Mouse (Mus musculus) hindbrain, embryonic 11.5 days (tissue): ENCODE data around the gene Hist1h4n. TPM values are rescaled to one million over a fixed set of nuclear protein-coding genes. Genes with fewer than 3 reads are reported as not detected.
"Not testable (repeated sequence)": the region's sequence is repeated elsewhere in the genome, so short reads cannot be mapped to it uniquely, and the experiment has no call there.

ENCODE experiments used
- ATAC-seq: fragments of 200-750 bp; cut with Nextera tagmentation; 2 replicates; pipeline ENCODE4 v1.8.0; 2017; ENCODE audit warnings: mild to moderate bottlenecking, moderate TSS enrichment, moderate library complexity; ENCODE audit not compliant: low FRiP score
- DNase-seq: peaks from one replicate; pipeline ENCODE4 v3.0.0-alpha.2; 2015; ENCODE audit warnings: low spot score
- H3K27ac ChIP-seq: fragments of 300-500 bp; sonication (generic); 2 replicates; pipeline ENCODE4 v1.5.1; 2014; ENCODE audit warnings: mild to moderate bottlenecking, low read depth, low read length
- H3K27me3 ChIP-seq: fragments of 300-500 bp; sonication (generic); 2 replicates; pipeline ENCODE4 v1.6.1; 2014; ENCODE audit warnings: mild to moderate bottlenecking, low read length, moderate library complexity, mixed read lengths; ENCODE audit not compliant: control insufficient read depth, insufficient read depth
- H3K36me3 ChIP-seq: fragments of 300-500 bp; sonication (generic); 2 replicates; pipeline ENCODE4 v1.6.1; 2014; ENCODE audit warnings: mild to moderate bottlenecking, low read length, moderate library complexity, mixed read lengths; ENCODE audit not compliant: control insufficient read depth, insufficient read depth
- H3K4me1 ChIP-seq: fragments of 300-500 bp; sonication (generic); replicated peaks from 2 replicates; pipeline ENCODE4 v1.6.1; 2014; ENCODE audit warnings: low read length, mixed read lengths; ENCODE audit not compliant: control insufficient read depth, insufficient read depth
- H3K4me2 ChIP-seq: fragments of 300-500 bp; sonication (generic); replicated peaks from 2 replicates; pipeline ENCODE4 v1.6.1; 2014; ENCODE audit warnings: mild to moderate bottlenecking, low read depth, low read length
- H3K4me3 ChIP-seq: fragments of 300-500 bp; sonication (generic); 2 replicates; pipeline ENCODE4 v1.5.1; 2014; ENCODE audit warnings: low read depth, low read length
- H3K9ac ChIP-seq: fragments of 300-500 bp; sonication (generic); 2 replicates; pipeline ENCODE4 v1.6.1; 2014; ENCODE audit warnings: low read depth, low read length
- H3K9me3 ChIP-seq: fragments of 300-500 bp; sonication (generic); 2 replicates; pipeline ENCODE4 v1.6.1; 2016; ENCODE audit warnings: low read length; ENCODE audit not compliant: control insufficient read depth
- WGBS: fragments of 180-500 bp; shearing (Covaris S2); extraction: QIAGEN DNeasy Blood & Tissue Kit; methylation state at CpG from one replicate; pipeline ENCODE4 v1.1.7; 2014; 5-methylcytosine and 5-hydroxymethylcytosine counted together
- polyA plus RNA-seq: library from polyadenylated mRNA; unstranded; fragments of >200 nt; fragmentation: Nextera tagmentation; extraction: Ambion mirVana; gene quantifications from 2 replicates; pipeline ENCODE4 v1.2.1, GENCODE M21; 2014

Hist1h4n gene
- 13.4 and 14.6 TPM in 2 replicates for polyA plus RNA-seq

GRCm38 (mm10) chr13:21831418-21832394, at the start of gene Hist1h4n:
Gene Hist1h4n (minus strand): TSS chr13:21832196.
- WGBS = 0% methylated on average over 18 of the region's 58 CpGs
- H3K9me3 ChIP-seq = not testable (repeated sequence)

GRCm38 (mm10) chr13:21880735-21881134, 48.7 kb upstream of the Hist1h4n start:
- Histone ChIP-seq H3K36me3 (no peaks in the 10 kb centered on the region), H3K27me3 (no peaks in the 10 kb centered on the region), H3K4me1 (no peaks in the 10 kb centered on the region), H3K4me2 (no peak overlapping the region), H3K27ac (no peak overlapping the region), H3K9ac (no peak overlapping the region), H3K9me3 (no peaks in the 10 kb centered on the region), H3K4me3 (no peak overlapping the region)
- ATAC-seq (no peak), DNase-seq (no peak)
- WGBS = 78% methylated on average over 6 of the region's 6 CpGs

More at GRCm38 (mm10) chr13:21831418-21832394, at the start of gene Hist1h4n:
- Histone ChIP-seq H3K4me2 (peak within 1 kb of the TSS; percentile 7; the same call in 1 of the 2 replicates), H3K4me3 (0 out of 2 replicates have a peak within 1 kb of the TSS, but pooled peaks have one; percentile 12)
- H3K4me1 ChIP-seq, H3K36me3 ChIP-seq, DNase-seq, H3K9ac ChIP-seq, H3K27me3 ChIP-seq, H3K27ac ChIP-seq: not testable (repeated sequence)
- ATAC-seq = peak; percentile 86

- not testable (repeated sequence) for H3K9me3 ChIP-seq, H3K27me3 ChIP-seq, H3K4me2 ChIP-seq, ATAC-seq, H3K27ac ChIP-seq, H3K4me1 ChIP-seq, DNase-seq, H3K36me3 ChIP-seq, H3K4me3 ChIP-seq, H3K9ac ChIP-seq
- WGBS = 78% methylated on average over 3 of the region's 3 CpGs
These were observed 33.5 kb upstream of the Hist1h4n start for GRCm38 (mm10) chr13:21865503-21865902.

- Histone ChIP-seq H3K9ac (no peak overlapping the region), H3K9me3 (no peaks in the 10 kb centered on the region), H3K4me2 (no peak overlapping the region), H3K36me3 (no peaks in the 10 kb centered on the region), H3K27ac (no peak overlapping the region), H3K4me3 (no peak overlapping the region), H3K27me3 (no peaks in the 10 kb centered on the region), H3K4me1 (no peaks in the 10 kb centered on the region)
- ATAC-seq (peak; percentile 63; the same call in 1 of the 2 replicates), DNase-seq (peak; percentile 50)
- WGBS = 16% methylated on average over 5 of the region's 5 CpGs
These were observed 29.6 kb upstream of the Hist1h4n start for GRCm38 (mm10) chr13:21861608-21862007.

GRCm38 (mm10) chr13:21855698-21856162, 23.7 kb upstream of the Hist1h4n start:
- peak; percentile 56; the same call in 1 of the 2 replicates for ATAC-seq
- peak overlapping the region; percentile 43 for H3K4me2 ChIP-seq
- H3K9me3 ChIP-seq = no peaks in the 10 kb centered on the region
- no peaks in the 10 kb centered on the region for H3K27me3 ChIP-seq
- no peaks in the 10 kb centered on the region for H3K4me1 ChIP-seq
- no peaks in the 10 kb centered on the region for H3K36me3 ChIP-seq
- 0% methylated on average over 15 of the region's 15 CpGs for WGBS
- no peak overlapping the region for H3K27ac ChIP-seq
- peak; percentile 81 for DNase-seq
- H3K4me3 ChIP-seq = peak overlapping the region; percentile 48
- peak overlapping the region; percentile 40; the same call in 1 of the 2 replicates for H3K9ac ChIP-seq

GRCm38 (mm10) chr13:21855146-21855545, 23.1 kb upstream of the Hist1h4n start:
- H3K9me3 ChIP-seq = no peaks in the 10 kb centered on the region
- no peaks in the 10 kb centered on the region for H3K4me1 ChIP-seq
- WGBS = under 1% methylated on average over 11 of the region's 11 CpGs
- ATAC-seq = peak; percentile 74
- no peaks in the 10 kb centered on the region for H3K36me3 ChIP-seq
- no peaks in the 10 kb centered on the region for H3K27me3 ChIP-seq
- no peak overlapping the region for H3K9ac ChIP-seq
- DNase-seq = peak; percentile 84
- H3K4me2 ChIP-seq = peak overlapping the region; percentile 43
- H3K27ac ChIP-seq = no peak overlapping the region
- peak overlapping the region; percentile 48 for H3K4me3 ChIP-seq

GRCm38 (mm10) chr13:21852215-21852945, 20.4 kb upstream of the Hist1h4n start:
- H3K4me2 ChIP-seq = no peak overlapping the region
- 74% methylated on average over 3 of the region's 3 CpGs for WGBS
- no peak overlapping the region for H3K4me3 ChIP-seq
- H3K36me3 ChIP-seq = no peaks in the 10 kb centered on the region
- H3K27me3 ChIP-seq = no peaks in the 10 kb centered on the region
- DNase-seq (no peak), ATAC-seq (no peak)
- H3K4me1 ChIP-seq = no peaks in the 10 kb centered on the region
- no peak overlapping the region for H3K9ac ChIP-seq
- H3K9me3 ChIP-seq = no peaks in the 10 kb centered on the region
- no peak overlapping the region for H3K27ac ChIP-seq

- H3K4me1 ChIP-seq, H3K27me3 ChIP-seq, H3K4me2 ChIP-seq, H3K9ac ChIP-seq, H3K27ac ChIP-seq, H3K36me3 ChIP-seq, DNase-seq, H3K9me3 ChIP-seq, ATAC-seq, H3K4me3 ChIP-seq: not testable (repeated sequence)
- 30% methylated on average over 1 of the region's 1 CpGs for WGBS
These were observed 18.7 kb upstream of the Hist1h4n start for GRCm38 (mm10) chr13:21850696-21851095.
